Mouse (Mus musculus) megakaryocyte, embryonic 14.5 days (primary cell): Measurements from ENCODE around the gene Siae.

Source experiments
- FLI1 ChIP-seq: IDR thresholded peaks from 2 replicates; pipeline ENCODE4 v1.6.1; 2012; ENCODE audit warnings: low read length, inconsistent platforms, mixed read lengths
- GATA1 ChIP-seq: IDR thresholded peaks from 3 replicates; pipeline ENCODE4 v1.6.1; 2012; ENCODE audit warnings: mixed read lengths, low read length, inconsistent platforms, borderline replicate concordance

DNA sequence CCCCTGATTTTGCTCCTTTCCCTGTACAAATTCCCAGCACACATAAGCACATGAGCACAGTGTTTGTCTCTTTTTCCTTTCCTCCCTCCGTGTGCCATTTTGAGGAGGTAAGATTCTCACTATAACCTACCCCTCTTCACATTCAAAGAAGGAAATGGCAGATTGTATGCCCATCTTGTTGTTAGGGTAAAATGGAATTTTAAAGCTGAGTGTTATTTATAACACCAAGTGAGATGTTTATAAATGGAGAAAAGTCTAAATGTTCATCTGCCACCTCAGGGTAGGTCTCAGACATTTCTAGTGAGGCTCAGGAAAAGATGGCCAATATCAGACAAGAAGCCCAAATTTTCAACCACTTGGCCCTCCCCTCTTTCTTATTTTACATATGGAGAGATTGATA is 69.0 kb downstream of the Siae start:
- TF ChIP-seq GATA1 (no peak), FLI1 (no peak)
